Mouse (Mus musculus) CD4-positive helper T cell, adult 2 months (primary cell): ENCODE results near the gene Selenos.

Experiments
- DNase-seq: peaks from one replicate; pipeline ENCODE4 v3.0.0-alpha.2; 2012; ENCODE audit warnings: low read depth, missing footprints, low spot score

Gene Selenos

GRCm38 (mm10) chr7:66118796-66119195, 39.3 kb downstream of the Selenos start:
- no peak for DNase-seq

- no peak for DNase-seq
Measured at GRCm38 (mm10) chr7:66120139-66120538, 40.7 kb downstream of the Selenos start.

- DNase-seq: no peak
Measured at GRCm38 (mm10) chr7:66120702-66121396, 41.4 kb downstream of the Selenos start.

GRCm38 (mm10) chr7:66124551-66124968, 45.1 kb downstream of the Selenos start:
- DNase-seq: no peak

- DNase-seq: no peak
Measured at GRCm38 (mm10) chr7:66125368-66125767, 45.9 kb downstream of the Selenos start.

GRCm38 (mm10) chr7:66127951-66128645, 48.6 kb downstream of the Selenos start:
- no peak for DNase-seq

- no peak for DNase-seq
Measured at GRCm38 (mm10) chr7:66128857-66129256, 49.4 kb downstream of the Selenos start.

- no peak for DNase-seq
Measured at GRCm38 (mm10) chr7:66130296-66130695, 50.8 kb downstream of the Selenos start.

GRCm38 (mm10) chr7:66131776-66132421, 52.5 kb downstream of the Selenos start:
- no peak for DNase-seq

- no peak for DNase-seq
Measured at GRCm38 (mm10) chr7:66134154-66134553, 54.7 kb downstream of the Selenos start.

GRCm38 (mm10) chr7:66135644-66136043, 56.2 kb downstream of the Selenos start:
- DNase-seq: no peak

GRCm38 (mm10) chr7:66136187-66136586, 56.7 kb downstream of the Selenos start:
- DNase-seq: no peak

GRCm38 (mm10) chr7:66137309-66137708, 57.9 kb downstream of the Selenos start:
- no peak for DNase-seq

- DNase-seq: no peak
Measured at GRCm38 (mm10) chr7:66138301-66138700, 58.9 kb downstream of the Selenos start.

- DNase-seq: no peak
Measured at GRCm38 (mm10) chr7:66138878-66139277, 59.4 kb downstream of the Selenos start.
